Mouse (Mus musculus): ENCODE data around the gene Gm3336.

DNA sequence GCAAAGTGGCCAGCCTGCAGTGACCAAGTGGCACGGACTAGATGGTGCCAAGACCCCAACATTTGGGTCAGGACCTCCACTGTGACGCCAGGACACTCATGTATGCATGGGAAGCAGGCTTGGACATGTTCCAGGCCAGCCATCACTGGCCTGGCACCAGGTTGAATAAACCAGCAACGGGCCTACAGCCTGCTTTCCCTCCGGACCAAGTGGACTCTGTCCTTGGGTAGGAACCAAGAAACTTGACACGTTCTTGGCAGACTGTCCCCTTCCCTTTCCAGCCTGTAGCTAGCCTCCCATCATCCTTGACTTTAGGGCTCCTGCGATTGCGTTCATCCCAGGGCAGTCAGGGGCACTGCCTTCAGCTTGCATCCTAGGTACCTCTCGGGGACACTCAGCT lies 30.8 kb upstream of the Gm3336 start:
- no peak for TF ChIP-seq CHD2 (IDR thresholded peaks at IDR 0.05; ENCODE audit: low read depth, low read length)
- no peak for TF ChIP-seq ZC3H11A (IDR thresholded peaks at IDR 0.05; ENCODE audit: borderline replicate concordance, low read depth, low read length)
- no peak for TF ChIP-seq HCFC1 (IDR thresholded peaks at IDR 0.05; ENCODE audit: borderline replicate concordance, insufficient read depth, low read length)

Measured in ES-E14 (cell line).